Mouse (Mus musculus) 3T3-L1 (cell line): ENCODE measurements around the gene Pan3.

Experiments used
- DNase-seq: peaks from one replicate; pipeline ENCODE4 v3.0.0-alpha.2; 2015; ENCODE audit warnings: low read depth, low spot score

Pan3 gene

DNA sequence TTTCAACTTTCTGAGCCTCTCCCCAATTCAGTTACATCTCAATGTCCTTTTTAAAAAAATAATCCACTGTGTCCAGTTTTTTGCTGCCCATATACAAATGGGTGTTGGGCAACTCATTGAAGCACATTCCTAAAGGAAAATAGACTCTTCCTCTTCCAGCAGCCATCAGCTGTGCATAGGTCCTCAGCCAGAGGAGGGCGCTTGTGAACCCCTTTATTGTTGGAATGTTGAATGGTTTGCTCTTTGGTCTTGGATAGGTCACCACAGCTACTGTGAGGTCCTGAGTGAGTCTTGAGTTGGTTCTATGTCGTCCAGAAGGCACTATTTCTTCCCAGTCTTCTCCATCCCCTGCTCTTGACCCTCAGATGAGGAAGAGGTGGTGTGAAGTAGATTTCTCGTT is 54.2 kb downstream of the Pan3 start:
- DNase-seq: peak; percentile 53

DNA sequence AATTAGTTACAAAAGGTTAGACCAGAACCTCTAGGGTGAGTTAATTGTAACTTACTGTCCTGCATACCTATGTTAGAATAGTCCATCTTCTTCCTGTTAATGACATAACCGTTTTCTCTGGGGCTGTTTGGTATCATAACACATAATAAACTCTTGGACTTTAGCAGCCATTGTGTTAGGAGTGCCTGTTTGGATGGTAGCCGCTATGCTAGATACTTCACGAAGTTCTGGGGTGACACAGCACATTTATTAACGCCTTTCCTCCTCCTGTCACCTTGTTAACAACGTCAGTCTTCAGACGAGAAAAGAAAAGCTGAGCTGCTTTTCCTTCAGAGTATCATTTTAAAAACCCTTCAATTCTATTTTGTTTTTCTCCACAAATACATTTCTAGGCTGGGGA is 59.3 kb downstream of the Pan3 start:
- DNase-seq: no peak

DNA sequence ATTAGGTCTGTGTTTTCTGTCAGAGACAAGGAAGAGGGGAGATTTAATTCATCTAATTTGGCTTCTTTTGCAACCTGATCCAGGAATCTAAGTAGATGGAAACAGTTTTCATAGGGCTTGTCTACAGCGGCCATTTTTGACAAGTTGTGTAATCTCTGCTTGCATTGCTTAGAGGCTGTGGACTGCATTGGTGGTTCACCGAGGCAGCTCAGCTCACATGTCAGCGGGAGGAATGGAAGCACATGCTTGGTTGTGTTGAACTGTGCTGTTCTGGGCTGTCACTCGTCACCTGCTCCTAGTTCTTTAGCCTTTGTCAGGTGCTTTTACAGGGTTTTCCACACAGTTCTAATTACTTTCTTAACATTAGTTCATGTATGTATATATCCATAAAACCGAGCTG is 60.9 kb downstream of the Pan3 start:
- DNase-seq: no peak

DNA sequence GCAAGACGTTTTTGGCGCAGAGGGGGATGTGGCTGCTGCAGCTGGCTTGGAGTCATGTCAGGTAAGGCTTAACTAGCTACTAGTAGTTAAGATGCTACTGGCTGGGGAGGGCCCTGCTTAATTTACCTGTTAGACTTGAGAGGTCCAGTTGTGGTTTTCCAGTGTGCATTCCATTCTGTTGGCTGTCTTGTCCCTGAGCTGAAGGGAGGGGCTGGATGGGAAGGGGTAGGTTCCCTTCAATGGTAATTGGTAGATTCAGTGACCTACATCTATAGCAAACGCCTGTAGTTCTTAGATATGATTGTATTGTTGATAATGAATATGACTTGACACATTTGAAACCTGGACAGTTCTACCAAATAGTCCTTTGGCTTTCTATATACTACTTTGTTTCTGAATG is 62.5 kb downstream of the Pan3 start:
- DNase-seq: no peak

DNA sequence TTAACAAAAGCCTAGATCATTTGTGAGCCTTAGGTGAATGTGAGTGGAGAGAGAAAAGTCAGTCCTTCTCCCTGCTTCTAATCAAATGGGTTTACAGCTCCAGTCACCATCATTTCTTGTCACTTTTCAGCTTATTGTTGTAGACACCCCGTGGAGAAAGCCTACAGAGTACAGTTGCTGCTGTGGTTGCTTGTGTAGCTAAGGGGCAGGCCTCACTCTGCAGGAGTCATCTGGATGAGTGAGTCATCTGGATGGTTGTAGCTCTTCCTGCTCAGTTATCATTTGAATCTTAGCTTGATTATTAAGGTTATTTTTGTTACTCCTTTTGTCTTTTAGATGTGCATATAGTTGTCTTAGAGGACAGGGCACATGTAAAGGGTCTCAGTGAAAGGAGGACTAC is 63.2 kb downstream of the Pan3 start:
- peak; percentile 61 for DNase-seq

DNA sequence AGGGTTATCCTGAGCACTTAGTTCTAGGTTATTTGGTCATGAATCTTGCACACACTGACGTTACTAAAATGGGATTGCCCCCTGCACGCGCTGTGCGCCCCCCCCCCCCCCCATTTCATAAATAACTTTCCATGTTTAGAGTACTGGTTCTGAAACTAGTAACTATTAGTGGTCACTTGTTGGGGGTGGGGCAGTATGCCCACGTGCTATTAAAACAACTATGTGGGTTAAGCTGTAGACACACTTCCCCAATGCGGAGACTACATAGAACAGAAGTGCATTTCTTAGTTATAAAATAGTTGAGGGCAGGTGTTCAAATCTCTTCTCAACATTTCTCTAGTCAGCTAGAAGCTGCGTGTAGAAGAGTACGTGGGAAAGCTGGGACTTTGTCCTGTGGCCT is 63.7 kb downstream of the Pan3 start:
- no peak for DNase-seq

DNA sequence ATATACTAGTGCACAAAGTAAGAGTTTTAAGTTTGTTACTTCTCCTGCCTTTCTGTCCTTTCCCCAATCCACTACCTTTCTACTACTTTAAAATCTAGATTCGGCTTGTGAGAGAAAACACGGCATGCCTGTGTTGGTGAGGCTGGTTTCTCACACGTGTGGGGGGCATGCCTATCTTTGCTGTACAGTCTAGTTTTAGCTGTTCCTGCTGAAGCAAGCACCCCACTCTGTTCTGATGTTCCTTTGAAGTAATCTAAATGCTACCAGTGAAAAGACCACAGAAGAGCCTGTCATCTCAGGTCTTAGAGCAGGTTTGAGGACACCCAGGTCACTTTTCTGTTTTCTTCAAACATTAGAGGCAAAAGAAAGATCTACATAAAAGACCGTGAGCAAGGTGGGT is 64.4 kb downstream of the Pan3 start:
- DNase-seq: no peak

DNA sequence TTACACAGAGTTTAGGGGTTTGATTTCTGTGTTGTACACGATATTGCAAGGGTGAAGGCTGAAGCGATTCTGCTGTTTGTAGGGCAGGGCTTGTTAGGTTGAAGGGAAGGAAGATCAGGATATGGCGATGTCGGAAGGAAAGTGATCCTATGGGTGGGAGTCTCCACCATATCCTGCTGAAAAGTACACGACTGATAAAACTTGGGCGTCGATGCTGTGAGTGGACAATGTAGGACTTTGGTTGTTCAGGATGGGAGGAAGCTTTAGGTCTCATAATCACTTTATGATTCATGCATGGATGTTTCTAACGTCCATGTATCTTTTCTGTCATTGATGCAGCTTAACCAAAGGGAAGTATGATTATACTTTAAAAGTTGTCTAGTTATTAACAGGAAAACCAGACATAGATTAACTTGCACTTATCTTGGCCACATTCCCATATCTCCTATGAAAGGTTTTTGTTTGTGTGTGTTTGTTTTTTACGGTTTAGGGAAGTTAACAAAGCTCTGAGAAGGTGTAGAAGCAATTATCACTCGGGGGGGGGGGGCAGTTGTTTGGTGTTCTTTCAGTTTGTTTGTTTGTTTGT is 64.9 kb downstream of the Pan3 start:
- DNase-seq: no peak

DNA sequence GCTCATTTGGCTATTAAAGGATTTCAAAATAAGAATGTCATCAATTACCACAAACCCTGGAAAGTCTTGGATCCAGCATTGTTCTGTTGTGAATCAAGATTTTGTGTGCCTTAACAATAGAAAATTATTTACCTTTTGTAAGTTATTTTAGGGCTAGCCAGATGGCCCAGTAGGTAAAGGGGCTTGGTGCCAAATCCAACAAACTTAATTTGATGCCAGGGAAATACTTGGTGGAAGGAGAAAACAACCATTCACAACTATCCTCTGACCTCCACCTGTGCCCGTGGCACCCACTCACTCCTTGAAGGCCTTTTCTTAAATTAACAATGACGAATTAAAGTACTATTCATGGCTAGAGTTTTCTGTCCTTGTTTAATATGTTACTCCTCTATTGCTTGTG is 66.0 kb downstream of the Pan3 start:
- DNase-seq: no peak

DNA sequence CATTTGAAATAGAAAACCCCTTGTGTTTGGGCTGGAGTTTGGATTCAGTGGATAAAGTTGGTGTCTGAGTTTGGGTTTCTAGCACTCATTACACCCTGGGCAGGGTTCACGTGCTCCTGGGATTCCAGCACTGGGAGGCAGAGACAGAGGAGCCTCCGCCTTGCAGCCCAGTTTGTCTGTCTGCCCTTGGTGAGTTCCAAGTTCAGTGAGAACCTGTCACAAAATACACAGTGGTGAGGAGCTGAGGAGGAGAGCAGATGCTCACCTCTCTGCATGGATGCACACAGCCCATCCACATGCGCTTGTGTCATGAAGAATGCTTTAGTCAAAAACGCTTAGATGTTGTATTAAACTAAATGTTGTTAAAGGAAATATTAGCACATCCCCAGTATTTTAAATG is 67.0 kb downstream of the Pan3 start:
- no peak for DNase-seq

DNA sequence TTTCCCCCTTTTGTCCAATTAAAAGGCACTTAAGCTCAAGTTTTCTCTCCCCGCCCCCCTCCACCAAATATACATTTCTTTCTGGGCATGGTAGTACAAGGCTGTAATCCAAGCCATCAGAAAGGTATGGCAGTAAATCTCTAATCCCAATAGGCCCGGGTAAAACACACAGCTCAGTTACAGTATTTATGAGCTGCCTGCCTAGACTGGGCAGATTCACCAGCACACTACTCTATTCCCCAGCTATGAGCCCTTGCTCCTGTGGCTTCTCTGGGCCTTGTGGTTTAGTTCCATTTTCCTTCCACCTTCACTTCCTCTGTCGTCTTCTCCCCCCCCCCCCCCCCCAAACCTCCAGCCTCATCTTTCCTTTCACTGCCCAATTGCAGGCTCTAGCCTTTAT is 67.8 kb downstream of the Pan3 start:
- DNase-seq: no peak

DNA sequence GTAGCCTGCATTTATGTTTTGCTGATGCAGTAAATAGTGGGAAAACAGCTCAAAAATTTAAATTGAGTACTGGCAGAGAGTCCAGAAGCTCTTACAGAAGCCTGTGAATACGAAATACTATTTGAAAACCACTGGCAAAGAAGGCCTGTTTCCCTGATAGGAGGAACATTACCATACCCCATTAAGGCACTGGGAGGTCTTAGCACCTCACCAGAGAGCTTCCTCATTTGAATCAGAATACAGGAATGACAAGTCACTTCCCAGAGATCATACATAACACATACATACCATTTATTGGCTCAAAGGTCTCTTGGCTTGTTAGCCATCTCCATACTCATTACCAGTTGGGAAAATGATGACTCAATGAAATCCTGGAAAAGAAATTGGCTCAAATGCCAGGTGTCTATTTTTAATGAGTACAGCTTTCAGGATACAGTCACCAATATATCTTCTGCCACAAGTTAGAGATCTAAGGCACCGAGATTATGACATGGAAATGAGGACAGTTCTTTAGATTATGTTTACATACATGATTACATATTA is 71.6 kb downstream of the Pan3 start:
- no peak for DNase-seq

DNA sequence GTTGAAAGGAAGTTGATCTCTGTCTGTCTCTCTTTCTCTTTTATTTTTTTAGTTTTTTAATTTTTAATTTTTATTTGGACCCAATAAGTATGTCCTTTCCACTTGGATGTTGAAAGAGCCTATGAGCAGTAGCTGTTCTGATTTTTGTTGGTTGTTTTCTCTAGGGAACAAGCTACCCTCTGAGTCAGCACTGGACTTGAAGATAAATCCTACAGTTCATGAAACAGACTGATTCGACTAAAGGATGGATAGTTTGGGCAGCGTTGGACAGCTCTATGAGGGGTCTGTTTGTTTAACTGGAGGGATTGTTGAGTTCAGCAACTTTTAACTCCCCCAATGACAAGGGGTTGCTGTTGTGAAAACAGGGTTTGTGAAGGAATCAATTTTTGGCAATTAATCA is 73.0 kb downstream of the Pan3 start:
- DNase-seq: peak; percentile 38

DNA sequence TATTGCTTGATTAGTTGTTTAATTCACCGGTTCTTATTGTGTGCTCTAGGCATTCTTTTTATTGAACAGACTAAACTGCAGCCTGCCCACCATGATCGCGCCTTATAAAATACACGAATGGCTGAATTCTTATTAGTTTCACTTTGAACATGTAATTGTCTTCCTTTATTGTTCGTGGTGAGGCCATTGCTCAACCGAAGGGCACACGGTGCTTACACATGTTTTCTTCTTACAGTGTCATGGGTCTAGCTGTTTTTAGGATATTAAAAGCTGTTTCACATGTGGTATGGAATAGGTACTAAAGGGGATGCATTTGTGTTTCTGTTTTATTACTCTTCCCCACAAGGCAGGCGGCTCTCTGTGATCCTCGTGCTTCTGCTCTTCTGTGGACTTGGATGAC is 81.4 kb downstream of the Pan3 start:
- no peak for DNase-seq

DNA sequence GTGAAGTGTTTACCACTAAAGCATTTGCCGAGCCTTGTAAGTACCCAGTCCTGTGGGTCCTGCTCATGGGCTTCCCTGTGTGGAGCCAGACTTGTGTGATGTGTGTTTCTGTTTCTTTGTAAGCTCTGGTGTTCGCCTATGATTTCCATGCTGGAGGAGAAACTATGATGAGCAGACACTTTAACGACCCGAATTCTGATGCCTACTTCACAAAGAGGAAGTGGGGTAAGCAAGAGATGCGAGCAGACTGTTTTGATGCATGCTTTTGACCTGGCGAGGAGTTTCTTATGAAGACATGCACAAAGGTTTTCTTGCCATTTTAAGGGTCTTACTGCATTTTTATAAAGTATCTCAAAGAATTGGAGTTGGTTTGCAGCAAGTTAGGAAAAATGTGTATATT is 97.0 kb downstream of the Pan3 start:
- DNase-seq: no peak

DNA sequence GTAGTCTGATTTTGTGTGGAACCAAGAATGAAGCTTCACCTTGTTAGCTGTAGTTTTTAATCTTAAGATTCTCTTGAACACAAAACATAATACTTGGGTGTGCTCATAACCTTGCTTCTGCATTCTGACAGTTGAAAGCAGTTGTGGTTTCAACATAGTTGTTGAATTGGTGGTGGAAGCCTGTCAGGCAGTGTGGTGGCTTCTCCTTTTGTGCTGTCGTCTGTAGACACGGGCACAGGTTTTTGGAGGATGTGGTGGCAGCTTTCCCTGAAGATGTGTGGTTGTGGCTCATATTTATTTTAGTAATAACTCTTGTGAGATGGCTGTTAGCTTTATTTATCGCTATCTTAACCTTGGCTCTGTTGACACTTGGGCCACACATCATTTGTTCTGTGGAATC is 97.8 kb downstream of the Pan3 start:
- no peak for DNase-seq

DNA sequence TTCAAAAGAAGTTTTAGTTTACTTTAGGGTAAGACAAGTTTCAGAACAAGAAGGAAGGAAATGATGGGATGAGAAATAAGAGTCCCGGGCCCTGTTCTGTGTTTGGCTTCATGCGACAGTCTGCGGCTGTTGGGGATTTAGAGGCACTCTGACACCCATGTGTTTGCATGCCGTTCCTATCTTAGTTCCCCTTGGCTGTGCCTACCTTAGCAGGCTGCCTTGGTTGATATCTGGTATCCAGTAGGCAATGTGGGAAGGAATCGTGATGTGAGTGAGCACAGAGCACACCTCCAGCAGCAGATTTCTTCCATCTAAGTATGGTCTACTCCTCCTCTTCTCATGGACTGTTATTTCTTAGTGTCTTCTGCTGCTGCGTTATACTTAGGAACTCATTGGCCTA is 102.1 kb downstream of the Pan3 start:
- DNase-seq: no peak

DNA sequence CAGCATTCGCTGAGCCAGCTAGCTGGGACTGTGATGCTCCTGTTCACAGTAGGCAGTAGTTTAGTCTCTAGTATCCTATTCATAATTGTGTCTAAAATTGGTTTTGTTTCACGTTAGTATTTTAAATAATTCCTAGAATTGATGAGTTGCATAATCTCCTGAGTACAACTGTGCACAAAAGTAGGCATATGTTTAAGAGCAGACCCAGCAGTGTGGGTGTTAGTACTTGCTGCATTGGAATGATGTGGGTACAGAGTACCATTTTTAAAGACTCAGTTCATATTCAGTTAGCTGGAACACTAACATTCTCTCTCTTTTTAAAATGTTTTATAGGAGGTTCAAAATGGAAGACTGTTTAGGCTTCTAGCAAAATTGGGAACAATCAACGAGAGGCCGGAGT is 109.4 kb downstream of the Pan3 start:
- DNase-seq: no peak

DNA sequence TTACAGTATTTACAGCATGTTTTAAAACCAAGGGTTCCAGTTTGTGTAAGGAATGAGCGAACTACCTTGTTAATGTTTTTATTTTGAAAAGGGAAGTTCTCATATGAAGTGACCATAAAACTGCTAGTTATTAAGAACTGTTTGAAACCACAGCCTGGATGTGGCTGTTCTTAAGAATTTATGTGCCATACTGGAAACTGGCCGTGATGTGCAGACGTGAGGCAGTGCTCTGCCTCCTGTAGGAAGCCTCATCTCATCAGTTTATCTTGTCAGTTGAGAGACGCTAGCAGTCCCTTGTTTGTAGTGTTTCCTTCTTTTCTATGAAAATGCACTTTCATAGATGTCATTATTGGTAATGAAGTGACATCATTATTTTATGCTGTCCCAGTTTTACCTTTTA is 109.9 kb downstream of the Pan3 start:
- no peak for DNase-seq

DNA sequence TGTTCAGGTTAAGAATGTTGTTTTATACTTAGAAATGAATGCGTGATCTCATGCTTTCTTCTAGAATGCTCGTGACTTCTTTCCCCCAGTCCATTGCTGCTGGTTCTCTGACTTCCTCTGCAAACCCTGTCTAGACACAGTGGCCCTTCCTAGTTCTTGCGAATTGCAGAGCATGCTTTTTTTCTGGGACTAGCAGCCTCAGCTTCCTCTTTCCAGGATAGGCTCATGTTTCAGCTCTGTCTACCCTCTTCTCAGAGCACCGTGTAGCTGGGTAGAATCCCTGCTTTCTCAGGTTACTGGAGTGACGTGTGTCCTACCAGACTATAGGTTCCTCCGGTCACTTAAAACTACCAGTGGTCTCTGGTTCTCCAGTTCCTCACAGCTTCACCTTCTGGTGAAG is 112.3 kb downstream of the Pan3 start:
- no peak for DNase-seq

DNA sequence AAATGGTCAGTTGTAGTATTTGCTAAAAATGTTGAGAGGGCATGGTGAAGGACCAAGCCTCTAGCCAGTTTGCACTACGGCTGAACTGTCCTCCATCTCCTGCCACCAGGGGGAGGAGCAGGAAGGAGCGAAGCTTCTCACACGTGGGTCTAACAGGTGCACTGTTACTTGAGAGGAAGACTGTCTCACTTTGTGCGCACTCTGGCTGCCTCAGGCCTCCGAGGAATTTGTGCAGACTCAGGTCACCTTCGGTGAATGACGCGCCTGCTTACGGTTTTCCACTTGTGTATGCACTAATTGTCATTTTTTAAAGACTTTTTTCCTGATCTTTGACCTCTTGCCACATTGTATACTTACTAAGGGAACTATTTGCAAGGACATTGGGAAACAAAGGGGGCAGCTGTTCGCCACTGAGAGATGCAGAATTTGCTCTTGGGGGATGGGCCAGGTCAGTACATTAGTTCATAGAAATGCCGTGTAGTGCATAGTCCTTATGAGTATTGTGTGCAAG is 115.8 kb downstream of the Pan3 start:
- peak; percentile 57 for DNase-seq

DNA sequence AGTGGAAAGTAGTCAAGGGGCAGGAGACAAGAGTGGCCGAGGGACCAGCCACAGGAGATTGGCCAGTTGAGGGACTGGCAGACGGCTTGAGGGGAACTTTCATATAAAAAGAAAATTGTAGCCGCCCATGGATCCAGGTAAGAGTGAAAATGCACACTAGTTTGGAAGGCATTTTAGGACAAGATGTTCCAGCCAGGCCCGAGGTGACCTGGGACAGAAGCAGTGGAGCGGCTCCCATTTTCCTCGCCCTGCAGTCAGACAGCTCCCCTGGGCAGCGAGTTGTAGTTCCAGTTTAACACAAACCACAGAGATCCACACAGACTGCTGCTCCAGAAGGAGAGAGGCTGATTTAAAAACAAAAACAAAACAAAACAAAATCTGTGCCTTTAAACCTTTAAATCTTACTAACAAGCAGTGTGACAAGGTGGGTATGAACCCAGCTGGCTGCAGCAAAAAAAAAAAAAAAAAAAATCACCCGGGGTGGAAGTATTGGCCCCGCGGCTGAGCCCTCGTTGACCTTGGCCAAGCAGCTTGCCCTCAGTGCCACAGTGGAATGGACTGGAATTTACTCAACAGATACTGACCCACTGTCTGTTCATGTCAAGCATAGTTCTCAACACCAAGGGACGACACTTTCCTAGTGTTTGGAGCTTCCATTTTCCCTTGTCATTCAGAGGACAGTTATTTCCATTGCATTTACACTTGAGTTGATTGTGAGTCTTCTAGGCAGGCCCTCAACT is 119.2 kb downstream of the Pan3 start:
- DNase-seq: no peak

DNA sequence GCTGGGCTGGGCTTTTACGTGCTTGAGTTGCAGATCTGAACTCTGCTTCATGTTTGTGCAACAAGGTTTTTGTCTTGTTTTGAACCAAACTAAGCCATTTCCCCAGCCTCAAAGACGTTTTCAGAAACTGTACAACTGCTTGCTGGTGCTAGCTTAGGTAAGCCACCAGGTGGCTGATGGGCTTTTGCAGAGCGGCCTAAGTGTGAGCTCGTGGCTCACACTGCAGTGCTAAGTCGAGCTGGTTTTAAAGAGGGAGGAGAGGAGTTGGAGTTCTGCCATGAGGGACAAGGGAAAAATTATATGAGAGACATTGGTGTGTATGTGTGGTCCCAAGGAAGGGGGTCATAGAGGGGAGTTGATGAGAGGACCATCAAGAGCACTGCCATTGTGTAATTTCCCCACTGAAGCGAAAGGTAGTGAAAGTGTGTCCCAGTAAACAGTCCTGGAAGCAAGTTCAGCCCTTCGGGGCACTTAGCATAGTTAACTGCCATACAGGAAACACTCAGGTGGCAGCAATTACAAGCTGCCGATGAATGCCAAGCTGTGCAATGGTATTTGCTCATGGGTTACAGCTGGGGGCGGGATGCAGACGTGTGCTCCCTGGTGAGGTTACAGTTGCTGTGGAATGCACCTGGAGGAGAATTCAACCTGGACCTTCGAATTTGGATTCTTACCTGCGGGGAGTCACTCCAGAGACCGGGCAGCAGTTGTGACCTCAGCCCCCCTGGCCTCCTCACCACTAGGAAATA is 122.1 kb downstream of the Pan3 start:
- no peak for DNase-seq
